Mouse (Mus musculus): ENCODE data around the gene Gm10142. TPM values are rescaled to one million over a fixed set of nuclear protein-coding genes. Genes with fewer than 3 reads are reported as not detected.
A peak's percentile ranks its signal among the peaks of the same experiment; 100 is the strongest.

Gene Gm10142
- polyA plus RNA-seq (2014; fragmentation: Nextera tagmentation; extraction: Ambion mirVana): not detected in 2 replicates

- 79% methylated on average over 1 of the region's 1 CpGs for WGBS
- no peak within 1 kb of the TSS for H3K4me3 ChIP-seq (ENCODE audit: low read depth, low read length)
- ATAC-seq (ENCODE audit: insufficient number of reproducible peaks, low FRiP score, low TSS enrichment, low read depth): no peak
- DNase-seq (ENCODE audit: low spot score): no peak
- no peak within 1 kb of the TSS for H3K9ac ChIP-seq (ENCODE audit: low read length)
- H3K4me2 ChIP-seq (ENCODE audit: low read depth, severe bottlenecking): no peak within 1 kb of the TSS
- H3K27ac ChIP-seq (replicated peaks; ENCODE audit: low read depth, low read length): no peak within 1 kb of the TSS
- H3K9me3 ChIP-seq (ENCODE audit: control insufficient read depth, low read length): no peaks in the 10 kb centered on the region; the same call in 1 of the 2 replicates
- H3K27me3 ChIP-seq (ENCODE audit: control insufficient read depth, insufficient read depth, low read length): no peaks in the 10 kb centered on the region
- no peaks in the 10 kb centered on the region for H3K4me1 ChIP-seq (ENCODE audit: control insufficient read depth, insufficient read depth, low read length)
- H3K36me3 ChIP-seq (ENCODE audit: control insufficient read depth, insufficient read depth, low read length): no peaks in the 10 kb centered on the region
Measured at GRCm38 (mm10) chr10:77715507-77715906, at the start of gene Gm10142. Gene Gm10142 (plus strand): TSS chr10:77715807.

GRCm38 (mm10) chr10:77666342-77666741 lies 49.3 kb upstream of the Gm10142 start:
- no peak for DNase-seq (ENCODE audit: low spot score)
- Histone ChIP-seq H3K9me3 (ENCODE audit: control insufficient read depth, low read length) (no peaks in the 10 kb centered on the region), H3K4me2 (ENCODE audit: low read depth, severe bottlenecking) (no peak overlapping the region), H3K9ac (ENCODE audit: low read length) (no peak overlapping the region), H3K27ac (replicated peaks; ENCODE audit: low read depth, low read length) (no peak overlapping the region), H3K36me3 (ENCODE audit: control insufficient read depth, insufficient read depth, low read length) (no peaks in the 10 kb centered on the region; the same call in 1 of the 2 replicates), H3K4me1 (ENCODE audit: control insufficient read depth, insufficient read depth, low read length) (peaks cover 3% of the 10 kb centered on the region; the same call in 1 of the 2 replicates), H3K4me3 (ENCODE audit: low read depth, low read length) (no peak overlapping the region), H3K27me3 (ENCODE audit: control insufficient read depth, insufficient read depth, low read length) (no peaks in the 10 kb centered on the region)
- ATAC-seq (ENCODE audit: insufficient number of reproducible peaks, low FRiP score, low TSS enrichment, low read depth): no peak; the same call in 1 of the 2 replicates
- WGBS: 84% methylated on average over 8 of the region's 8 CpGs

- Histone ChIP-seq H3K4me3 (ENCODE audit: low read depth, low read length) (no peak overlapping the region), H3K27ac (replicated peaks; ENCODE audit: low read depth, low read length) (no peak overlapping the region), H3K27me3 (ENCODE audit: control insufficient read depth, insufficient read depth, low read length) (no peaks in the 10 kb centered on the region), H3K9ac (ENCODE audit: low read length) (no peak overlapping the region), H3K36me3 (ENCODE audit: control insufficient read depth, insufficient read depth, low read length) (no peaks in the 10 kb centered on the region), H3K9me3 (ENCODE audit: control insufficient read depth, low read length) (no peaks in the 10 kb centered on the region), H3K4me2 (ENCODE audit: low read depth, severe bottlenecking) (no peak overlapping the region), H3K4me1 (ENCODE audit: control insufficient read depth, insufficient read depth, low read length) (peaks cover 3% of the 10 kb centered on the region; the same call in 1 of the 2 replicates)
- DNase-seq (ENCODE audit: low spot score): no peak
- ATAC-seq (ENCODE audit: insufficient number of reproducible peaks, low FRiP score, low TSS enrichment, low read depth): no peak
- WGBS: 87% methylated on average over 4 of the region's 4 CpGs
Measured at GRCm38 (mm10) chr10:77667402-77667801, 48.2 kb upstream of the Gm10142 start.

- ATAC-seq (ENCODE audit: insufficient number of reproducible peaks, low FRiP score, low TSS enrichment, low read depth): no peak
- H3K27ac ChIP-seq (replicated peaks; ENCODE audit: low read depth, low read length): no peak overlapping the region
- H3K9ac ChIP-seq (ENCODE audit: low read length): no peak overlapping the region
- H3K4me3 ChIP-seq (ENCODE audit: low read depth, low read length): no peak overlapping the region
- H3K4me1 ChIP-seq (ENCODE audit: control insufficient read depth, insufficient read depth, low read length): peaks cover 5% of the 10 kb centered on the region; the same call in 1 of the 2 replicates
- H3K4me2 ChIP-seq (ENCODE audit: low read depth, severe bottlenecking): no peak overlapping the region
- H3K9me3 ChIP-seq (ENCODE audit: control insufficient read depth, low read length): no peaks in the 10 kb centered on the region; the same call in 1 of the 2 replicates
- no peaks in the 10 kb centered on the region for H3K36me3 ChIP-seq (ENCODE audit: control insufficient read depth, insufficient read depth, low read length)
- H3K27me3 ChIP-seq (ENCODE audit: control insufficient read depth, insufficient read depth, low read length): no peaks in the 10 kb centered on the region
- WGBS: 79% methylated on average over 4 of the region's 4 CpGs
- no peak for DNase-seq (ENCODE audit: low spot score)
Measured at GRCm38 (mm10) chr10:77670710-77671109, 44.9 kb upstream of the Gm10142 start.

GRCm38 (mm10) chr10:77671519-77671918 lies 44.1 kb upstream of the Gm10142 start:
- 60% methylated on average over 4 of the region's 4 CpGs for WGBS
- Histone ChIP-seq H3K9ac (ENCODE audit: low read length) (no peak overlapping the region), H3K4me2 (ENCODE audit: low read depth, severe bottlenecking) (no peak overlapping the region), H3K4me1 (ENCODE audit: control insufficient read depth, insufficient read depth, low read length) (peaks cover 5% of the 10 kb centered on the region; the same call in 1 of the 2 replicates), H3K4me3 (ENCODE audit: low read depth, low read length) (no peak overlapping the region), H3K27me3 (ENCODE audit: control insufficient read depth, insufficient read depth, low read length) (no peaks in the 10 kb centered on the region; the same call in 1 of the 2 replicates), H3K9me3 (ENCODE audit: control insufficient read depth, low read length) (no peaks in the 10 kb centered on the region; the same call in 1 of the 2 replicates), H3K27ac (replicated peaks; ENCODE audit: low read depth, low read length) (no peak overlapping the region), H3K36me3 (ENCODE audit: control insufficient read depth, insufficient read depth, low read length) (no peaks in the 10 kb centered on the region)
- no peak for DNase-seq (ENCODE audit: low spot score)
- ATAC-seq (ENCODE audit: insufficient number of reproducible peaks, low FRiP score, low TSS enrichment, low read depth): no peak

GRCm38 (mm10) chr10:77673765-77674164 lies 41.8 kb upstream of the Gm10142 start:
- H3K4me2 ChIP-seq (ENCODE audit: low read depth, severe bottlenecking): no peak overlapping the region
- no peaks in the 10 kb centered on the region; the same call in 1 of the 2 replicates for H3K9me3 ChIP-seq (ENCODE audit: control insufficient read depth, low read length)
- H3K36me3 ChIP-seq (ENCODE audit: control insufficient read depth, insufficient read depth, low read length): no peaks in the 10 kb centered on the region
- H3K27me3 ChIP-seq (ENCODE audit: control insufficient read depth, insufficient read depth, low read length): peaks cover 14% of the 10 kb centered on the region
- DNase-seq (ENCODE audit: low spot score): no peak
- peaks cover 20% of the 10 kb centered on the region for H3K4me1 ChIP-seq (ENCODE audit: control insufficient read depth, insufficient read depth, low read length)
- no peak overlapping the region for H3K4me3 ChIP-seq (ENCODE audit: low read depth, low read length)
- ATAC-seq (ENCODE audit: insufficient number of reproducible peaks, low FRiP score, low TSS enrichment, low read depth): no peak
- H3K27ac ChIP-seq (replicated peaks; ENCODE audit: low read depth, low read length): no peak overlapping the region
- WGBS: 62% methylated on average over 13 of the region's 13 CpGs
- no peak overlapping the region for H3K9ac ChIP-seq (ENCODE audit: low read length)

GRCm38 (mm10) chr10:77677562-77677961 lies 38.0 kb upstream of the Gm10142 start:
- peak overlapping the region; percentile 82 for H3K4me2 ChIP-seq (ENCODE audit: low read depth, severe bottlenecking)
- H3K9me3 ChIP-seq (ENCODE audit: control insufficient read depth, low read length): no peaks in the 10 kb centered on the region; the same call in 1 of the 2 replicates
- WGBS: under 1% methylated on average over 35 of the region's 35 CpGs
- H3K27me3 ChIP-seq (ENCODE audit: control insufficient read depth, insufficient read depth, low read length): peaks cover 14% of the 10 kb centered on the region
- H3K36me3 ChIP-seq (ENCODE audit: control insufficient read depth, insufficient read depth, low read length): no peaks in the 10 kb centered on the region
- no peak overlapping the region for H3K27ac ChIP-seq (replicated peaks; ENCODE audit: low read depth, low read length)
- peaks cover 23% of the 10 kb centered on the region for H3K4me1 ChIP-seq (ENCODE audit: control insufficient read depth, insufficient read depth, low read length)
- H3K9ac ChIP-seq (ENCODE audit: low read length): peak overlapping the region; percentile 37
- DNase-seq (ENCODE audit: low spot score): peak; percentile 75
- H3K4me3 ChIP-seq (ENCODE audit: low read depth, low read length): peak overlapping the region; percentile 29
- ATAC-seq (ENCODE audit: insufficient number of reproducible peaks, low FRiP score, low TSS enrichment, low read depth): no peak

- 78% methylated on average over 7 of the region's 7 CpGs for WGBS
- Histone ChIP-seq H3K36me3 (ENCODE audit: control insufficient read depth, insufficient read depth, low read length) (no peaks in the 10 kb centered on the region), H3K27me3 (ENCODE audit: control insufficient read depth, insufficient read depth, low read length) (peaks cover 30% of the 10 kb centered on the region), H3K4me3 (ENCODE audit: low read depth, low read length) (no peak overlapping the region), H3K4me1 (ENCODE audit: control insufficient read depth, insufficient read depth, low read length) (peaks cover 19% of the 10 kb centered on the region), H3K9ac (ENCODE audit: low read length) (no peak overlapping the region), H3K9me3 (ENCODE audit: control insufficient read depth, low read length) (no peaks in the 10 kb centered on the region), H3K27ac (replicated peaks; ENCODE audit: low read depth, low read length) (no peak overlapping the region), H3K4me2 (ENCODE audit: low read depth, severe bottlenecking) (no peak overlapping the region)
- ATAC-seq (ENCODE audit: insufficient number of reproducible peaks, low FRiP score, low TSS enrichment, low read depth) (no peak), DNase-seq (ENCODE audit: low spot score) (no peak)
Measured at GRCm38 (mm10) chr10:77682994-77683393, 32.6 kb upstream of the Gm10142 start.

GRCm38 (mm10) chr10:77684181-77684580 lies 31.4 kb upstream of the Gm10142 start:
- no peak overlapping the region for H3K4me2 ChIP-seq (ENCODE audit: low read depth, severe bottlenecking)
- peak; percentile 49; the same call in 1 of the 2 replicates for ATAC-seq (ENCODE audit: insufficient number of reproducible peaks, low FRiP score, low TSS enrichment, low read depth)
- H3K9me3 ChIP-seq (ENCODE audit: control insufficient read depth, low read length): no peaks in the 10 kb centered on the region
- H3K27me3 ChIP-seq (ENCODE audit: control insufficient read depth, insufficient read depth, low read length): peaks cover 27% of the 10 kb centered on the region
- peaks cover 14% of the 10 kb centered on the region for H3K4me1 ChIP-seq (ENCODE audit: control insufficient read depth, insufficient read depth, low read length)
- peak; percentile 75 for DNase-seq (ENCODE audit: low spot score)
- H3K27ac ChIP-seq (replicated peaks; ENCODE audit: low read depth, low read length): no peak overlapping the region
- no peak overlapping the region for H3K9ac ChIP-seq (ENCODE audit: low read length)
- no peak overlapping the region for H3K4me3 ChIP-seq (ENCODE audit: low read depth, low read length)
- no peaks in the 10 kb centered on the region for H3K36me3 ChIP-seq (ENCODE audit: control insufficient read depth, insufficient read depth, low read length)
- 20% methylated on average over 8 of the region's 8 CpGs for WGBS

Data from limb, embryonic 11.5 days (tissue).